Mouse (Mus musculus) intestine, postnatal 0 days (tissue): ENCODE data around the gene Ubl3. TPM values are rescaled to one million over a fixed set of nuclear protein-coding genes. Genes with fewer than 3 reads are reported as not detected.
A peak's percentile ranks its signal among the peaks of the same experiment; 100 is the strongest.

ENCODE experiments used
- ATAC-seq: fragments of 200-750 bp; cut with Nextera tagmentation; 2 replicates; pipeline ENCODE4 v1.8.0; 2017; ENCODE audit warnings: mild to moderate bottlenecking, moderate TSS enrichment, moderate library complexity
- H3K27ac ChIP-seq: fragments of 300-500 bp; sonication (generic); 2 replicates; pipeline ENCODE4 v1.5.1; 2014; ENCODE audit warnings: mild to moderate bottlenecking, low read depth, low read length, moderate library complexity
- H3K27me3 ChIP-seq: fragments of 300-500 bp; sonication (generic); replicated peaks from 2 replicates; pipeline ENCODE4 v1.6.1; 2014; ENCODE audit warnings: low read length, mixed read lengths; ENCODE audit not compliant: control insufficient read depth, insufficient read depth
- H3K36me3 ChIP-seq: fragments of 300-500 bp; sonication (generic); 2 replicates; pipeline ENCODE4 v1.6.1; 2014; ENCODE audit warnings: mild to moderate bottlenecking, moderate library complexity; ENCODE audit not compliant: control insufficient read depth, insufficient read depth
- H3K4me1 ChIP-seq: fragments of 300-500 bp; sonication (generic); replicated peaks from 2 replicates; pipeline ENCODE4 v1.6.1; 2014; ENCODE audit warnings: antibody characterized with exemption, low read length, mixed read lengths; ENCODE audit not compliant: control insufficient read depth, insufficient read depth
- H3K4me2 ChIP-seq: fragments of 300-500 bp; sonication (generic); replicated peaks from 2 replicates; pipeline ENCODE4 v1.6.1; 2014; ENCODE audit warnings: low read depth, mild to moderate bottlenecking, moderate library complexity
- H3K4me3 ChIP-seq: fragments of 300-500 bp; sonication (generic); 2 replicates; pipeline ENCODE4 v1.5.1; 2014; ENCODE audit warnings: low read depth, low read length
- H3K9ac ChIP-seq: fragments of 300-500 bp; sonication (generic); 2 replicates; pipeline ENCODE4 v1.6.1; 2014; ENCODE audit warnings: mild to moderate bottlenecking, low read depth, low read length
- H3K9me3 ChIP-seq: fragments of 300-500 bp; sonication (generic); 2 replicates; pipeline ENCODE4 v1.6.1; 2016; ENCODE audit warnings: mixed run types; ENCODE audit not compliant: control insufficient read depth
- CTCF ChIP-seq: sonication (generic); IDR thresholded peaks from 2 replicates; pipeline ENCODE4 v1.5.1; 2016; ENCODE audit warnings: low read depth, mild to moderate bottlenecking, control low read depth, antibody characterized with exemption, moderate library complexity
- WGBS: fragments of 180-500 bp; shearing (Covaris S2); extraction: QIAGEN DNeasy Blood & Tissue Kit; methylation state at CpG from one replicate; pipeline ENCODE4 v1.1.7; 2014; 5-methylcytosine and 5-hydroxymethylcytosine counted together
- polyA plus RNA-seq: library from polyadenylated mRNA; unstranded; fragments of >200 nt; fragmentation: Nextera tagmentation; extraction: Ambion mirVana; gene quantifications from 2 replicates; pipeline ENCODE4 v1.2.1, GENCODE M21; 2015

Ubl3 gene
- polyA plus RNA-seq, 1 experiment from 2014 or later: 87.7 TPM

DNA sequence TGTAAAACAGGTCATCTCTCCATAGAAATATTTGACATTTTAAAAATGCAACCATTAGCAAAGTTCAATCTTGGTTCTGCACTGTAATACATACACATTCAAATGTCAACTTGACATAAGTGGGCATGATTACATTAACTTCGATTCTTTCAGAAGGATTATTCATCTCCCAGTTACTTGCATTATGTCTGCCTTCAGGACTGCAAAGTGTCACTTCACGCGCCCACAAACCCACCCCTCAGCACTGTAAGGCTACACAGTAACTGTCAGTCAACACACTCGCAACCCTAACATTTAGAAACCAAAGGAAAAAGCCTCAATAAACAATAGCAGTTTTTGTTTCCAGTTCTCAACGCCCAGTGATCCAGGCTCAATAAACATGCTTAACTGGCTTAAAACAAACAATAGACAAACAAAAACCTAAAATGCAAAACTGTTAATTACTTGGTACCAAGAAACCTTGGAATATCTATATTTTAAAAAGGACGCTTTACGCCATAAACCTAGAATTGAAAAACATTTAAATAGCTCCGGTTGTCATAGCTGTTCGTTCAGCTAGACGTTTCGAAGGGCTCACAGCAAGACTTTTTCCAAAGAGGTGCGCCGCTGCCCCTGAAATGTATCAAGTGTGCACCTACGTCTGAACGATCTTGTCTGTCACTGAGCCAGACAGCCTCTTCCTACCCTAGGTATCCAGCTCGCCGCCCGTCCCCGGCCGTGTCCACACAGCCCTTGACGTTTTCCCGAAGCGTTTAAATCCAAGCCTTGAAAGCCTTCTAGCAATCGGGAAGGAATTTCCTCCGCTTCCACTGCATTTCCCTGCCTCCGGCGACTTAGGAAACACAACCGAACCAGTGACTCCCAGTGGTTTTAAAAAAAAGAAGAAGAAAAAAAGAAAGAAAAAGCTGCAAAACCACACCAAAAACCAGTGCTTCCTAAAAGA lies 1.5 kb downstream of the Ubl3 start:
- H3K9ac ChIP-seq: peak overlapping the region; percentile 91
- H3K9me3 ChIP-seq: no peaks in the 10 kb centered on the region
- no peak for ATAC-seq
- peak overlapping the region; percentile 68 for H3K4me2 ChIP-seq
- H3K27me3 ChIP-seq: no peaks in the 10 kb centered on the region
- TF ChIP-seq CTCF: no peak
- WGBS: under 1% methylated on average over 28 of the region's 28 CpGs
- peak overlapping the region; percentile 97 for H3K27ac ChIP-seq
- H3K4me1 ChIP-seq: peaks cover 7% of the 10 kb centered on the region
- no peaks in the 10 kb centered on the region for H3K36me3 ChIP-seq
- H3K4me3 ChIP-seq: peak overlapping the region; percentile 65

DNA sequence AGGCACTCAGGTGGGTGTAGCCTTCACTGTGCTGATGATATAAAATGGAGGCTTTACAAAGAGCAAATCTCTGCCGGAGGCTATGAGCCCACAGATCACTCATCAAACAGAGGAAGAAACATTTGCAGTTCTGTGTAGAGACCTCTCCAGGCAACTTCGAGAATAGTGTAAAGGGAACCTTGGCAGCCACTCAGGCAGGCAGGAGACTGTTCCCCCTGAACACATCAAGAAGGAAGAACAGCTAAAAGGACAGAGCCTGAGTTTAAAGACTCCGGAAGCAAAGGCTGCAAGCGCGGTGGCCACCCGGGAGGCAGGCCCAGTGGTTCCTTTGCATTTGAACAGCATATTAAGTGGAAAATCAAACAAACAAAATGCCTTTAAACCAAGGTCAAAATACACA lies 2.2 kb downstream of the Ubl3 start:
- ATAC-seq: no peak
- Histone ChIP-seq H3K9ac (peak overlapping the region; percentile 91; the same call in 1 of the 2 replicates), H3K9me3 (no peaks in the 10 kb centered on the region), H3K27ac (no peak overlapping the region), H3K4me2 (peak overlapping the region; percentile 68), H3K27me3 (no peaks in the 10 kb centered on the region), H3K4me1 (peaks cover 7% of the 10 kb centered on the region), H3K36me3 (no peaks in the 10 kb centered on the region), H3K4me3 (peak overlapping the region; percentile 65)
- TF ChIP-seq CTCF: no peak
- 1% methylated on average over 6 of the region's 6 CpGs for WGBS

- no peaks in the 10 kb centered on the region for H3K9me3 ChIP-seq
- no peak for ATAC-seq
- H3K4me1 ChIP-seq: peaks cover 7% of the 10 kb centered on the region
- no peaks in the 10 kb centered on the region for H3K27me3 ChIP-seq
- H3K9ac ChIP-seq: no peak overlapping the region
- no peak for TF ChIP-seq CTCF
- H3K27ac ChIP-seq: no peak overlapping the region
- H3K4me3 ChIP-seq: no peak overlapping the region
- H3K4me2 ChIP-seq: peak overlapping the region; percentile 22
- no peaks in the 10 kb centered on the region for H3K36me3 ChIP-seq
- WGBS: 45% methylated on average over 4 of the region's 4 CpGs
Measured at GRCm38 (mm10) chr5:148549307-148549706, 3.3 kb downstream of the Ubl3 start.

GRCm38 (mm10) chr5:148548568-148548967 lies 4.0 kb downstream of the Ubl3 start:
- Histone ChIP-seq H3K4me2 (peak overlapping the region; percentile 46), H3K9me3 (no peaks in the 10 kb centered on the region), H3K9ac (no peak overlapping the region), H3K36me3 (no peaks in the 10 kb centered on the region), H3K4me3 (no peak overlapping the region), H3K27me3 (no peaks in the 10 kb centered on the region), H3K27ac (peak overlapping the region; percentile 79), H3K4me1 (peaks cover 7% of the 10 kb centered on the region)
- TF ChIP-seq CTCF: no peak
- peak; percentile 39 for ATAC-seq
- 36% methylated on average over 9 of the region's 9 CpGs for WGBS

GRCm38 (mm10) chr5:148547870-148548456 lies 4.6 kb downstream of the Ubl3 start:
- no peaks in the 10 kb centered on the region for H3K27me3 ChIP-seq
- 0 out of 2 replicates have a peak, but pooled peaks have one; percentile 1 for ATAC-seq
- 22% methylated on average over 10 of the region's 10 CpGs for WGBS
- H3K27ac ChIP-seq: peak overlapping the region; percentile 79
- H3K9me3 ChIP-seq: no peaks in the 10 kb centered on the region
- H3K9ac ChIP-seq: no peak overlapping the region
- H3K4me3 ChIP-seq: no peak overlapping the region
- peak overlapping the region; percentile 46 for H3K4me2 ChIP-seq
- peaks cover 7% of the 10 kb centered on the region for H3K4me1 ChIP-seq
- no peaks in the 10 kb centered on the region for H3K36me3 ChIP-seq
- TF ChIP-seq CTCF: peak; percentile 65

DNA sequence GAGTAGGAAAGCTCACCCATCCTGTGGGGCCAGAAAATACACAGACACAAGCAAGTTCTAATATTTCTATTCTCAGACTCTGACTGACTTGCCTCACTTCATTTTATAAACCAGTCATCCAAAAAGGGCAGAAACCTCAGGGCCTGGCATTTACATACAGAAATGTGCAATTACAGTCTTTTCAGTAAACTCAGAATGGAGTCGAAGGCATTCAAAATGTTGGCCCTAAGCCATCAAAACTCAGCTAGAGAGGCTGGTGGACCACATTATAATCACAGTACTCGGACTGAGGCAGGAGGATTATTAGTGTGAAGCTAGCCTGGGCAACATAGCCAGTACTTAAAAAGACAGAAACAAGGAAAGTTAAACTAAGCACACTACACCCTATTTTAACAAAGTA lies 5.6 kb downstream of the Ubl3 start:
- Histone ChIP-seq H3K9me3 (no peaks in the 10 kb centered on the region), H3K36me3 (no peaks in the 10 kb centered on the region), H3K4me2 (no peak overlapping the region), H3K4me1 (peaks cover 12% of the 10 kb centered on the region), H3K4me3 (no peak overlapping the region), H3K27me3 (no peaks in the 10 kb centered on the region), H3K27ac (no peak overlapping the region), H3K9ac (no peak overlapping the region)
- no peak for TF ChIP-seq CTCF
- no peak for ATAC-seq
- 59% methylated on average over 2 of the region's 2 CpGs for WGBS
